Mouse (Mus musculus): ENCODE measurements around the gene Fgf7.
A peak's percentile ranks its signal among the peaks of the same experiment; 100 is the strongest.

The Fgf7 gene

DNA sequence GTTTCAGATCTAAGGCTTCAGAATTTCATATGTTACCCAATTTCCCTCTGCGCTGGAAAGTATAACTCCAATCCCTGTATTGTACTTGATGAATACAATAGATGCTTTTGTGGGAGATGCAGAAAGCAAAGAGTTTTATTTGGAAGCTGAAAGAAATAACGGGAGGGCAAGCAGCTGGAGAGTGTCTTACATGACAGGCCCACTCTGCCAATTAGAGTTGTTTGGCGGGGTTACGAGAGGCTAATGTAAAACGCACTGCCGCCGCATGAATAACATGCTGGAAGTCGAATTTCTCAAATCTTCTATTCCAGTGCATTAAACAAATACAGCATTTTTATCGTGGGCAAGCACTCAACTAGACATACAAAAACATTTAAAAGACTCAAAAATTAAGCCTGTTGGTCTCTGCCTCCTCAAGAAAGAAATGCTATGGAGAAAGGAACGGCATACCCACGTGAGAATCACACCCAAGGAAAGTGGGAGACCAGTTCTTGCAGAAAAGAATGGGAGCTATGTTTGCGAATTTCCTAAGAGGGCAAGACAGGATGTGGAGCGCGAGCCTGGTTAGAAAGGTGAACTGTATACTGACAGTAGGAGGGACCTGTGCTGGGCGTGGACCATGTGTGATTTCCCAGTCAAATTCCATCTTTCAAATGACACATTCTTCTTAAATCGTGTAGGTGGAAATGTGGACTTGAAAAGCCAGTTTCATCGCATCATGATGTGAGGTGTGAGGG lies 26.7 kb downstream of the Fgf7 start:
- DNase-seq (ENCODE audit: low spot score in 2 of 2) = peak in 1 of 2 experiments; percentile 11

DNA sequence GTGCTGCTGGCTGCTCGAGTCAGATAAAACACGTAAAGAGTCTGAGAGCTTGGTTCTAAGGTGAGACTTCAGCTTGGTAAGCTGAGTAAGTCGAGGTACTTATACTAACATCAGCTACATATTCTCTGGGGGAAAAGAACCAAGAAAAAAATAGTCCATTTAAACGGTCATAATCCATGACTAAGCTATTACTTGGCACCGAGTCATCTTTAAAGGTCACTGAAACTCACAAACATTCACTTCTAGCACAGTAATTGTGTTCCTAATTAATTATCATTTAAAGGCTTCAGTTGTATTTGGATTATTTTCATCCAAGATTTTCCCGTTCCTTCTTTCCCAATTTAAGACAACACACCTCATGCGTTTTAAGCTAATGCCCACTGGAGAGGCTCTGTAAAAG lies 28.4 kb downstream of the Fgf7 start:
- DNase-seq (ENCODE audit: low spot score in 2 of 2) = no peak

DNA sequence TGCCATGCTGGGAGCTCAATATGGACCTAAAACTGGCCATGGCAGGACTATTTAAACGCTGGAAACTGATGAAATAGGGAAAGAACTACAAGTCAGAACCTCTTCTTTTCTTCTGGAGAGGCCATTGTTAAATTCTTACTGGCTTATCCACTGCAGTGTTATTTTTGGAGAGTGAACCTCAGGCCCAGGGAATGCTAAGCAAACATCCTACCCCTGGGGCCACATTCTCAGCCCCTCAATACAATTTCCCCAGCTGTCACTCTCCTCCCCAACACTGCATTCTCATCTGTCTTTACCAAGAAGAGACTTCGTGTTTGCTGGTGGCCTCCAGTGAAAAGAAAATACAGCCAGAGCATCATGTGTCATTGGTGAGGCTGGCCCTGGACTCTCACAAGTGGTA lies 30.4 kb downstream of the Fgf7 start:
- no peak for DNase-seq (ENCODE audit: low spot score in 2 of 2)

DNA sequence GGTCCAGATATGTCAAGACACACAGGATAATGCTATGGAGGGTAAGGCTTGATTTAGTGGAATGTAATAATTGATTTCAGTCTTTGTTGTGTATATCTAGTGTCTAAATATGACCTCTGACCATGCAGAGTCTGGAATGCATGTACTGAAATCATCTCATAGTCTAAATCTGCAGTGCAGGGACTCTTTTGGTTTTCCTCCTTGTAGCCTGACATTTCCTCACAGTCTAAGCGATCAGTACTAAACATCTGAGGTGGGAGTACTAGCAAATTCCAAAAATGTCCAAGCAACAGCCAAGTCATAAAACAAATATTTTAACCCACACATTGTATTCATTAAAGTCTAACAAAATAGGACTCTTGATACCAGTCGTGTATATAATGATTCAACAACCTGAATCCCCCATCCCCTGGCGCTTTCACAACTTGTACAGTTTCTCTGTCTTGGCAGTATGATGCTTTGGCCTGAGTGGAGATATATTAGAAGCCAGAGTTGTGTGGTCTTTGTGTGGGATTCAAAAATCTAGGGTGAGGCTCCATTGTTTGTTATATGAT lies 30.9 kb downstream of the Fgf7 start:
- no peak for DNase-seq (ENCODE audit: low spot score in 2 of 2)

DNA sequence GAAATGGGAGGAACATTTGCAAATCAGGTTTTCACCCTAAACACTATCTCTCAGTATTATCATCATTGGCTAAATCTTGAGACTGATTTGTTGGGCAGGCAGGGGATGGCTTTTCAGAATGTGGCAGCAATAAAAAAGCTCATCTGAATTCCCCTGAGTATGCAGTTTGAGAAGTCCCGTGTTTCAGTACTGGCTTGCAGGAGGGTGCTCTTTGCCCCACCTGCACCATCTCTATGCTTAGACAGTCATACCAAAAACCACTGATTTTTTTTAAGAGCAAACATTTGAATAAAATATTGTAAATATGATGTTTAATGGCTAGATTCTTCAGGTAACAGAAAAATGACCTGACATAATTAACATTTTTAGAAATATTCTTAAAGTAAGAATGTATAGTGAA lies 35.3 kb downstream of the Fgf7 start:
- no peak for DNase-seq (ENCODE audit: low spot score in 2 of 2)

DNA sequence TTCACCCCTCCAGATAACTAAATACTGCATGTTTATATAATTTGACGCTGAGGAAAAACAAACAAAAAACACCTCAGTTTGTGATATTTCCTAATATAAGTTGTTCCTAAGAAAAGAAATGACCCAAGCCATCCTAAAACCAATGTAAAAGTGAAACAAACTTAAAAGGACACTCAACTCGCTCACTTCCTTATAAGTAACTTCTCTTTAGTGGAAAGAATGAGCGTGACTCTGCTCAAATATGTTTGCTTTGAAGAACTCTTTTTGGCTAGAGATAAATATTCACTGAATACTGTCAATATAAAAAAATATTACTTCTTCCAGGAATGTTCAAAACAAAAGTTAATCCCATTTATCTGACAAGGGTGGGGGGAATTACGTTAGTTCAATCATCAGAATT lies 39.3 kb downstream of the Fgf7 start:
- no peak for DNase-seq (ENCODE audit: low spot score in 2 of 2)

DNA sequence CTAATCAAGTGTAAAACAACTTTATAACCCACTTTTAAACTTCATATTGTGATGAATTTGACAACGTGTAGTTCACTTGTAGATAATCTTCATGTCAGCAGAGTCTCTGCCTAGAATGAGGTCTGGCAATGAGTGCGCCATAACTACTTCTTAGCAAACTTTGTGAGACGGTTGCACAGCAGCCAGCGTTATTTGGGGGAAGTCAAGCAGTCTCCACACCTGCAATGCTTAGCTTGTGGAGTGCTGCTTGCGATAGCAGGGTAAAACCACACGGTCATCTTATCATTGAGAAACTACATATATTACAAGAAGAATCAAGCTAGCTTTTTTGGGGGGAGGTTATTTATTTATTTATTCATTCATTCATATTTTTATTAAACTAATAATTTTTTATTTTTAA lies 42.0 kb downstream of the Fgf7 start:
- no peak for DNase-seq (ENCODE audit: low spot score in 2 of 2)

DNA sequence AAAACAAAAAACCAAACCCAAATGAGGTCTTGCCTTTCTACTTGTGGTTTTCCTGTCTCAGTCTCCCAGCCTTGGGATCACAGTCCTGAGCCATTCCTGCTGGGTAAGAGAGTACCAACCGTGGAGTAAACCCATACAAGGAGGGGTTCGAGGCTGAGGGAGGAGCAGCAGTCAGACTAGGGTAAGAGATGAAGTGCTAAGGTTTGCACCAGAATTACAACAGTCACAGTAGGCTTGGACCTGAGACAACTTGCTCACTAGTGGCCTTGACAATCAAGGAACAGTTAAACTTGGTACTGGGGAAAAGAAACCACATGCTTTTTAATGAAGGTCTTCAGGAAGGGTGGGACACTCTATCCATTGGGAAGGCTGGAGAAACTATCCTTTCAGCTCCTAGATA lies 44.6 kb downstream of the Fgf7 start:
- DNase-seq (ENCODE audit: low spot score in 2 of 2) = no peak

DNA sequence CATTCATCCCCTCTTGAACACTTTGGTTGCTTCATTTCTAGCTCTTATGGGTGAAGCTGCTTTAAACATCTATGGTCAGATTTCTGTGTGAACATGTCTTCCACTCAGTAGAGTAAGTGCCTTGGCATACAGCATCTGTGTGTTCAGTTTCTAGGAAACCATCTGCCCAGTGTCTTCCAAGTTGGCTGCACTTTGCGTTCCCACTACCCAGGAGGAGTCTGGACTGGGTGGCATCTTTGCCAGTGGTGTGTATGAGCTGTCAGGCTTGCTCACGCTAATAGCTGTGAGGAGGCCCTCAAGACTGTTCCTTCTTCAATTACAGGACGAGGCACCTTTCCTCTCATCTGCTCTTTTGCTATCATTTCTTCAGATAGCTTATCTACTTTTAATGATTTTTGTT lies 49.9 kb downstream of the Fgf7 start:
- no peak for DNase-seq (ENCODE audit: low spot score in 2 of 2)

DNA sequence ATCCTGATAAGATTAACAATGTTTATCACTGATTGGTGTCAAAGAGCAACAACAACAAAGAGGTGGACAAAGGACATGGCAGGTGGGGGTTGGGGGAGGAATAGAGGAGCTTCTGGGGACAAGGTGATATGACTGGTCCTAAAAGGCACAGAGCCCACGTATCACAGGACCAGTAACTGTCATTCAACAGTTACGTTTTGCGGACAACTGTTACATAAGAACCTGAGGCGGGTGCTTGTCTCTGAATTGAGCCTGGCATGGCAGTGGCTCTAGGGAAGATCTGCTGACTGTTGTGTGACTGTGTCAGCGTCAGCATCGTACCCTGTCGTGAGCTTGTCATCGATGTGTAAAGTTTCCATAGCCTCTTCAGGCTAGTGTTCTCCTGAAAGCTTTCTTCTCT lies 51.7 kb downstream of the Fgf7 start:
- no peak for DNase-seq (ENCODE audit: low spot score in 2 of 2)

DNA sequence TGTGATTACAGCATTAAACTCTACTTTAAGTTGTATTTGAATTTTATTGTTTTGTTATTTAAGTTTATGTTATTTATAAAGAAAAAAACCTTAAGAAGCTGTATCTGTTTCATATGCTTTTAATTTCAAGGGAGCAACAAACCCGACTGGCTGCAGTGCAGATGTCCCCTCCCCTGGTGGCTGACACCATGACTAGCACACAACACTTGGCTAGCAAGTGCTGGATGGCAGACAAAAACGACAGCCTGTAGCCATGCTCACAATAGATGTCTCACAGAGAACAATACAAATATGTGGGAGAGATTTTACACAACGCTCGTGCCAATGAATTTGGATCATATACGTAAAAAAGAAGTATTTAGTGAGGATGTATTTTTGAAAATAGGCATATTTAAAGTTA lies 56.0 kb downstream of the Fgf7 start:
- DNase-seq (ENCODE audit: low spot score in 2 of 2) = no peak

DNA sequence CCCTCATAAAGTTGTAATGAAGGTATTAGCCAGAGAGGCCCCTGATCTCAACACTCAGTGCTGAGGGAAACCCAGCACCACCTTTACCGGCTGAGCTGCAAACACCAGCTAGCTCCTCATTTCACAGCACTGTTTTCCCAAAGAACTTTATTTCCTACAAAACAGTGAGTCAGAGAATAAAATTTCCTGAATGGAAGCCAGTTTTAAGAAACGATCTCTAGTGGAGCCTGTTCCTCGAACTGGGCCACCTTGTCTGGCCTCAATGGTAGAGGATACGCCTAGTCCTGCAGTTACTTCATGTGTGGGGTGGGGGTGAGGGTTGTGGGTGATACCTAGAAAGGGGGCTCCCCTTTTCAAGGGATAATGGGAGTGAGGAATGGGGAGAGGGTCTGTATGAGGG lies 60.2 kb downstream of the Fgf7 start:
- DNase-seq (ENCODE audit: low spot score in 2 of 2) = no peak

All from right cerebral cortex, adult 2 months (tissue).